Mouse (Mus musculus): Measurements from ENCODE around the gene Klf1. TPM values are rescaled to one million over a fixed set of nuclear protein-coding genes. Genes with fewer than 3 reads are reported as not detected.
A peak's percentile ranks its signal among the peaks of the same experiment; 100 is the strongest.

Gene Klf1
- polyA plus RNA-seq, 1 experiment from 2014 or later = 1.8 TPM

DNA sequence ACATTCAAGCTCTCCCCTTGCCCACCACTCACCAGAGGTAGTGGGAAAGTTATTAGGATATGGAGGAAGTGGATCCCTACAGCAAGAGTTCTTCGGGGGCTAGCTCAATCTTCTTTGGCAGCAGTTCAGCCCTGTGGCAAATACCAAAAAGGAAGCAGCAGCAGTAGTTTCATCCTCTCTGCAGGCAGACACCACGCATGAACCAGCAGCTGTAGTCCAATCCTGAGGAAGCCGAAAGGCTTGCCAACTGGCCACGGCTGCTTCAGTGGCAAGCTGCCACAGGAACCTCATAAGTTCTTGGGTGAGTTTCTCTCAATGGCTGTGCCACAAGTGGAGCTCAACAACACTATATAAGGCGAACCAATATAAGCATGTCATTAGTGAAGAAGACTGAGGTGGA, 5.8 kb upstream of the Klf1 start:
- Histone ChIP-seq H3K9ac (ENCODE audit: low read length) (no peak overlapping the region), H3K4me1 (ENCODE audit: control insufficient read depth in 2 of 2, insufficient read depth in 2 of 2, low read length in 2 of 2) (peaks cover 6% of the 10 kb centered on the region in 2 experiments), H3K27ac (replicated peaks in 1 of 2; ENCODE audit: control insufficient read depth in 1 of 2, insufficient read depth in 1 of 2, low read depth in 2 of 2, low read length in 2 of 2) (no peak overlapping the region), H3K4me2 (ENCODE audit: low read length) (no peak overlapping the region), H3K4me3 (ENCODE audit: control insufficient read depth in 1 of 2, insufficient read depth in 1 of 2, low read depth in 1 of 2, low read length in 2 of 2) (no peak overlapping the region), H3K9me3 (ENCODE audit: control insufficient read depth, low read length) (no peaks in the 10 kb centered on the region), H3K36me3 (ENCODE audit: control insufficient read depth, insufficient read depth, low read length) (peaks cover 2% of the 10 kb centered on the region; the same call in 1 of the 2 replicates), H3K27me3 (ENCODE audit: control insufficient read depth, insufficient read depth, low read length) (peaks cover 4% of the 10 kb centered on the region; the same call in 1 of the 2 replicates)
- 81% methylated on average over 5 of the region's 5 CpGs for WGBS
- no peak for ATAC-seq (ENCODE audit: insufficient number of reproducible peaks, insufficient read depth, low FRiP score, low read depth)

- no peak overlapping the region for H3K27ac ChIP-seq (replicated peaks in 1 of 2; ENCODE audit: control insufficient read depth in 1 of 2, insufficient read depth in 1 of 2, low read depth in 2 of 2, low read length in 2 of 2)
- H3K36me3 ChIP-seq (ENCODE audit: control insufficient read depth, insufficient read depth, low read length) = no peaks in the 10 kb centered on the region
- H3K4me1 ChIP-seq (ENCODE audit: control insufficient read depth in 2 of 2, insufficient read depth in 2 of 2, low read length in 2 of 2) = peaks cover 0 to 4% of the 10 kb centered on the region in 2 experiments; a peak in 1 of 4 replicates
- WGBS = 28% methylated on average over 4 of the region's 4 CpGs
- H3K27me3 ChIP-seq (ENCODE audit: control insufficient read depth, insufficient read depth, low read length) = peaks cover 13% of the 10 kb centered on the region
- no peak overlapping the region for H3K4me2 ChIP-seq (ENCODE audit: low read length)
- no peaks in the 10 kb centered on the region for H3K9me3 ChIP-seq (ENCODE audit: control insufficient read depth, low read length)
- H3K9ac ChIP-seq (ENCODE audit: low read length) = no peak overlapping the region
- no peak overlapping the region for H3K4me3 ChIP-seq (ENCODE audit: control insufficient read depth in 1 of 2, insufficient read depth in 1 of 2, low read depth in 1 of 2, low read length in 2 of 2)
- ATAC-seq (ENCODE audit: insufficient number of reproducible peaks, insufficient read depth, low FRiP score, low read depth) = no peak
These were observed 657 bp upstream of the Klf1 start for GRCm38 (mm10) chr8:84901071-84901470.

DNA sequence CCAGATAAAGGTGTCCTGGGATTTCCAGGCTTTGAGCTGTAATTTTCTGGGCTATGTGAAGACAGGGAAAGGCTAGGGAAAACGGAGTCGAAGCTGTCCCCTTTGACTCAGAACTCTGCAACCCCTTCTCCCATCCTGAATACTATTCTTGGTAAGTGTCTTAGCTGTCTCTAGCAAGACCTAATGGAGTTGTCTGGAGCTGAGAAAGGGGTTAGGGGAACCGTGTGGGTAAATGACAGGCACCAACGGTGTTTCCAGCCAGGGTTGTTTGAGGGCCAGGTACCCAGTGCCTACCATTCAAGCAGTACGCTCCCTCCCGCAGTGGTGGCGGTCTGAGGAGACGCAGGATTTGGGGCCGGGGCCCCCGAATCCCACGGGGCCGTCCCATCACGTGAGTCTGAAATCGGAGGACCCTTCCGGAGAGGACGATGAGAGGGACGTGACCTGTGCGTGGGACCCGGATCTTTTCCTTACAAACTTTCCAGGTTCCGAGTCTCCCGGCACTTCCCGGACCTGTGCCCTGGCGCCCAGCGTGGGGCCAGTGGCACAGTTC, 715 bp downstream of the Klf1 start:
- Histone ChIP-seq H3K4me3 (ENCODE audit: control insufficient read depth in 1 of 2, insufficient read depth in 1 of 2, low read depth in 1 of 2, low read length in 2 of 2) (peak overlapping the region; percentile 58 to 71), H3K9me3 (ENCODE audit: control insufficient read depth, low read length) (no peaks in the 10 kb centered on the region), H3K27me3 (ENCODE audit: control insufficient read depth, insufficient read depth, low read length) (peaks cover 13% of the 10 kb centered on the region), H3K27ac (replicated peaks in 1 of 2; ENCODE audit: control insufficient read depth in 1 of 2, insufficient read depth in 1 of 2, low read depth in 2 of 2, low read length in 2 of 2) (no peak overlapping the region), H3K4me2 (ENCODE audit: low read length) (peak overlapping the region; percentile 99), H3K36me3 (ENCODE audit: control insufficient read depth, insufficient read depth, low read length) (no peaks in the 10 kb centered on the region), H3K9ac (ENCODE audit: low read length) (peak overlapping the region; percentile 79), H3K4me1 (ENCODE audit: control insufficient read depth in 2 of 2, insufficient read depth in 2 of 2, low read length in 2 of 2) (peaks cover 0 to 4% of the 10 kb centered on the region in 2 experiments; a peak in 1 of 4 replicates)
- 5% methylated on average over 24 of the region's 24 CpGs for WGBS
- ATAC-seq (ENCODE audit: insufficient number of reproducible peaks, insufficient read depth, low FRiP score, low read depth) = no peak; the same call in 1 of the 2 replicates

GRCm38 (mm10) chr8:84902920-84903661, 1.4 kb downstream of the Klf1 start:
- whole genome bisulfite sequencing = under 1% methylated on average over 65 of the region's 68 CpGs
- Histone ChIP-seq H3K27ac (replicated peaks in 1 of 2; ENCODE audit: control insufficient read depth in 1 of 2, insufficient read depth in 1 of 2, low read depth in 2 of 2, low read length in 2 of 2) (no peak overlapping the region), H3K4me1 (ENCODE audit: control insufficient read depth in 2 of 2, insufficient read depth in 2 of 2, low read length in 2 of 2) (peaks cover 0 to 5% of the 10 kb centered on the region in 2 experiments; a peak in 1 of 4 replicates), H3K27me3 (ENCODE audit: control insufficient read depth, insufficient read depth, low read length) (peaks cover 13% of the 10 kb centered on the region), H3K4me3 (ENCODE audit: control insufficient read depth in 1 of 2, insufficient read depth in 1 of 2, low read depth in 1 of 2, low read length in 2 of 2) (peak overlapping the region; percentile 58 to 71), H3K36me3 (ENCODE audit: control insufficient read depth, insufficient read depth, low read length) (no peaks in the 10 kb centered on the region), H3K4me2 (ENCODE audit: low read length) (peak overlapping the region; percentile 99), H3K9ac (ENCODE audit: low read length) (peak overlapping the region; percentile 79), H3K9me3 (ENCODE audit: control insufficient read depth, low read length) (no peaks in the 10 kb centered on the region)
- peak; percentile 78 for ATAC-seq (ENCODE audit: insufficient number of reproducible peaks, insufficient read depth, low FRiP score, low read depth)

DNA sequence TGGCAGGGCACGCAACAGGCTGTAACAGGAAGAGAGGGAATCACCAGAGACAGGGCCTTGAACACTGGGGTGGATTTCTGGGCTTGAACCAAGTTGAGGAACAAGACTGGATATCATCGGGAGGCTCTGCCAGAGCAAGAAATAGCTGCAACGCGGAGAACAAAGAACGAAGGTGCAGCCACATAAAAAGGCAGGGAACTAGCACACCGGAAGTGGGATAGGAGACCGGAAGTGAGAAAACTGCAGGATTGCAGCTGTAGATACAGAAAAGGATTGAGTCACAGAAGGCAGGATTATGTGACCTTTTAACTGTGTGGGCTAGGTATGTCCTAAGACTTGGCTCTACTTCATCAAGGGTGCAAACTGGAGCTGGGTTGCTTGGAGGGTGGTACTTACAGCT, 2.6 kb downstream of the Klf1 start:
- Histone ChIP-seq H3K9ac (ENCODE audit: low read length) (no peak overlapping the region), H3K9me3 (ENCODE audit: control insufficient read depth, low read length) (no peaks in the 10 kb centered on the region), H3K4me2 (ENCODE audit: low read length) (no peak overlapping the region), H3K27me3 (ENCODE audit: control insufficient read depth, insufficient read depth, low read length) (peaks cover 17% of the 10 kb centered on the region), H3K4me3 (ENCODE audit: control insufficient read depth in 1 of 2, insufficient read depth in 1 of 2, low read depth in 1 of 2, low read length in 2 of 2) (no peak overlapping the region), H3K4me1 (ENCODE audit: control insufficient read depth in 2 of 2, insufficient read depth in 2 of 2, low read length in 2 of 2) (peaks cover 5 to 7% of the 10 kb centered on the region in 2 experiments; a peak in 2 of 4 replicates), H3K36me3 (ENCODE audit: control insufficient read depth, insufficient read depth, low read length) (no peaks in the 10 kb centered on the region), H3K27ac (replicated peaks in 1 of 2; ENCODE audit: control insufficient read depth in 1 of 2, insufficient read depth in 1 of 2, low read depth in 2 of 2, low read length in 2 of 2) (no peak overlapping the region)
- no peak for ATAC-seq (ENCODE audit: insufficient number of reproducible peaks, insufficient read depth, low FRiP score, low read depth)
- WGBS = 87% methylated on average over 7 of the region's 7 CpGs

DNA sequence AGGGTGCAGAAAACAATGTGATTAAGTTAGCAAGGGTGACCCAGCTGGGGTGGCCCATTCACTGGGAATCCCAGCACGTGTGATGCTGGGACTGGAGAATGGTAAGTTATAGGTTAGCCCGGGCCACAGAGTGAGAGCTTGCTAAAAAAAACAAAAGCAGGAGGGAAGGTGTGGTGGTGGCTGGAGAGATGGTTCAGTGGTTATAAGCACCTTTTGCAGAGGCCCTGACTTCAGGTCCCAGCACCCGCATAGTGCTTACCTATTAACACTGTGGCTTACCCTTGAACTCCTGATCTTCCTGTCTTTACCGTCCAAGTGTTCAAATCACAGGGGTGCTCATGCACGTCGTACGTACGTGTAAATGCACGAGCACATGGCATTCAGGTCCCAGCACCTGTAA, 5.3 kb downstream of the Klf1 start:
- H3K9me3 ChIP-seq (ENCODE audit: control insufficient read depth, low read length) = no peaks in the 10 kb centered on the region
- H3K4me1 ChIP-seq (ENCODE audit: control insufficient read depth in 2 of 2, insufficient read depth in 2 of 2, low read length in 2 of 2) = peaks cover 5% of the 10 kb centered on the region in 2 experiments; a peak in 2 of 4 replicates
- no peaks in the 10 kb centered on the region for H3K36me3 ChIP-seq (ENCODE audit: control insufficient read depth, insufficient read depth, low read length)
- no peak overlapping the region for H3K27ac ChIP-seq (replicated peaks in 1 of 2; ENCODE audit: control insufficient read depth in 1 of 2, insufficient read depth in 1 of 2, low read depth in 2 of 2, low read length in 2 of 2)
- 91% methylated on average over 9 of the region's 9 CpGs for WGBS
- no peak overlapping the region for H3K4me3 ChIP-seq (ENCODE audit: control insufficient read depth in 1 of 2, insufficient read depth in 1 of 2, low read depth in 1 of 2, low read length in 2 of 2)
- no peak for ATAC-seq (ENCODE audit: insufficient number of reproducible peaks, insufficient read depth, low FRiP score, low read depth)
- H3K9ac ChIP-seq (ENCODE audit: low read length) = no peak overlapping the region
- no peak overlapping the region for H3K4me2 ChIP-seq (ENCODE audit: low read length)
- H3K27me3 ChIP-seq (ENCODE audit: control insufficient read depth, insufficient read depth, low read length) = peaks cover 37% of the 10 kb centered on the region

- Histone ChIP-seq H3K9me3 (ENCODE audit: control insufficient read depth, low read length) (no peaks in the 10 kb centered on the region), H3K4me1 (ENCODE audit: control insufficient read depth in 2 of 2, insufficient read depth in 2 of 2, low read length in 2 of 2) (peaks cover 5 to 7% of the 10 kb centered on the region in 2 experiments; a peak in 2 of 4 replicates), H3K27ac (replicated peaks in 1 of 2; ENCODE audit: control insufficient read depth in 1 of 2, insufficient read depth in 1 of 2, low read depth in 2 of 2, low read length in 2 of 2) (no peak overlapping the region), H3K36me3 (ENCODE audit: control insufficient read depth, insufficient read depth, low read length) (no peaks in the 10 kb centered on the region), H3K27me3 (ENCODE audit: control insufficient read depth, insufficient read depth, low read length) (peaks cover 39% of the 10 kb centered on the region), H3K9ac (ENCODE audit: low read length) (no peak overlapping the region), H3K4me2 (ENCODE audit: low read length) (no peak overlapping the region), H3K4me3 (ENCODE audit: control insufficient read depth in 1 of 2, insufficient read depth in 1 of 2, low read depth in 1 of 2, low read length in 2 of 2) (no peak overlapping the region)
- WGBS = 70% methylated on average over 8 of the region's 8 CpGs
- no peak for ATAC-seq (ENCODE audit: insufficient number of reproducible peaks, insufficient read depth, low FRiP score, low read depth)
These were observed 5.8 kb downstream of the Klf1 start for GRCm38 (mm10) chr8:84907493-84907892.
